Mouse (Mus musculus) kidney, embryonic 14.5 days (tissue): ENCODE results near the gene Olfr1122. TPM values are rescaled to one million over a fixed set of nuclear protein-coding genes. Genes with fewer than 3 reads are reported as not detected.
"Not testable (repeated sequence)": the region's sequence is repeated elsewhere in the genome, so short reads cannot be mapped to it uniquely, and the experiment has no call there.

Source experiments
- ATAC-seq: fragments of 200-750 bp; cut with Nextera tagmentation; 2 replicates; pipeline ENCODE4 v1.8.0; 2017; ENCODE audit warnings: moderate number of reproducible peaks, mild to moderate bottlenecking, moderate TSS enrichment, moderate library complexity; ENCODE audit not compliant: low FRiP score, low TSS enrichment
- H3K27ac ChIP-seq: fragments of 300-500 bp; sonication (generic); 2 replicates; pipeline ENCODE4 v1.5.1; 2014; ENCODE audit warnings: low read depth, mild to moderate bottlenecking, low read length, moderate library complexity, mixed read lengths
- H3K27me3 ChIP-seq: fragments of 300-500 bp; sonication (generic); 2 replicates; pipeline ENCODE4 v1.6.1; 2014; ENCODE audit warnings: mild to moderate bottlenecking, low read length; ENCODE audit not compliant: control insufficient read depth, insufficient read depth
- H3K36me3 ChIP-seq: fragments of 300-500 bp; sonication (generic); 2 replicates; pipeline ENCODE4 v1.6.1; 2014; ENCODE audit warnings: low read length, mixed read lengths; ENCODE audit not compliant: control insufficient read depth, insufficient read depth
- H3K4me1 ChIP-seq: fragments of 300-500 bp; sonication (generic); 2 replicates; pipeline ENCODE4 v1.6.1; 2014; ENCODE audit warnings: low read length, mixed read lengths; ENCODE audit not compliant: control insufficient read depth, insufficient read depth
- H3K4me2 ChIP-seq: fragments of 300-500 bp; sonication (generic); replicated peaks from 2 replicates; pipeline ENCODE4 v1.6.1; 2014; ENCODE audit warnings: low read depth, mild to moderate bottlenecking, low read length
- H3K4me3 ChIP-seq: fragments of 300-500 bp; sonication (generic); 2 replicates; pipeline ENCODE4 v1.5.1; 2014; ENCODE audit warnings: mild to moderate bottlenecking, low read length
- H3K9ac ChIP-seq: fragments of 300-500 bp; sonication (generic); 2 replicates; pipeline ENCODE4 v1.6.1; 2014; ENCODE audit warnings: low read depth, mild to moderate bottlenecking, low read length, moderate library complexity
- H3K9me3 ChIP-seq: fragments of 300-500 bp; sonication (generic); 2 replicates; pipeline ENCODE4 v1.6.1; 2016; ENCODE audit warnings: low read length; ENCODE audit not compliant: control insufficient read depth
- WGBS: fragments of 180-500 bp; shearing (Covaris S2); extraction: QIAGEN DNeasy Blood & Tissue Kit; methylation state at CpG from one replicate; pipeline ENCODE4 v1.1.7; 2014; 5-methylcytosine and 5-hydroxymethylcytosine counted together
- polyA plus RNA-seq: library from polyadenylated mRNA; unstranded; fragments of >200 nt; fragmentation: Nextera tagmentation; extraction: Ambion mirVana; gene quantifications from 2 replicates; pipeline ENCODE4 v1.2.1, GENCODE M21; 2014

The Olfr1122 gene
- polyA plus RNA-seq = not detected in 2 replicates

DNA sequence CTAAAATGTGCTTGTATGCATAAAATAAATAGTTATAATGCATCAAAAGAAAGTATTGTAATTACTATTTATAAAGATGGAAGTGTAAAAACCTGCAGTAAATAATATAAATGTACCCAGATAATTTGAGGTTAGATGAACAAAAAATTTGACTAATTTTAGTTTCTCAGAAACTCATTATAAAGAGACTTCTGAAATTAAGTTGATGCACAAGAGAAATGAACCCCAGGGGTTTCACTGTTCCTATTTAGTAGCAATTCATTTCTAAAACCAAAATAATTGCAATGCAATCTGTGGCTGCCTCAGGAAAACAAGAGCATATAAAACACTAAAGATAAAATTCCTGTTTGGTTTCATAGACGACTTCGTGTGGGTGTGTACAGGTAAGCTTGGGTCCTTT is at the start of gene Olfr1122:
Gene Olfr1122 (plus strand): TSS at position 301 of the 400 bp plus-strand sequence.
- H3K4me2 ChIP-seq = no peak within 1 kb of the TSS
- no peak for ATAC-seq
- no peak within 1 kb of the TSS for H3K27ac ChIP-seq
- H3K9me3 ChIP-seq = no peaks in the 10 kb centered on the region
- H3K4me1 ChIP-seq = no peaks in the 10 kb centered on the region
- no peaks in the 10 kb centered on the region for H3K27me3 ChIP-seq
- H3K9ac ChIP-seq = no peak within 1 kb of the TSS
- H3K36me3 ChIP-seq = no peaks in the 10 kb centered on the region
- H3K4me3 ChIP-seq = no peak within 1 kb of the TSS
- 87% methylated on average over 2 of the region's 2 CpGs for WGBS

DNA sequence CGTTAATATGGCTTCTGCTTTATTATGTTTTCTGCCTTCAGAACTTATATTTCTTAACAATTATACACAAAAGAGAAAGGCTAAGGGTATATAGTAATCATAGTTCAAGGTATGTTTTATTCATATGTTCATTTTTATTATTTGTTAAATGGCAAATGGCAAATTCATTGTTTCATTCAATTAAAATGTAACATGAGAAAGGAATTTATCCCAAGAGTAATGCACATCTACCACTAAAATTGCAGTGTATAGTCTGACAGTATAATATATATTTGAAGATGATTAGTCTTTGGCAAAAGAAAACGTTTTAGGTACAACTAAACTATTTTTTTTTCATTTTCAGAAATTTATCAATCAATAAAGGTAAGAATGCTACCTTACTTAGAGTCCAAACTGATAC is 31.1 kb upstream of the Olfr1122 start, which contains the start of gene Olfr1120:
Gene Olfr1120 (plus strand): TSS at position 301 of the 400 bp plus-strand sequence.
- WGBS = 59% methylated on average over 2 of the region's 2 CpGs

DNA sequence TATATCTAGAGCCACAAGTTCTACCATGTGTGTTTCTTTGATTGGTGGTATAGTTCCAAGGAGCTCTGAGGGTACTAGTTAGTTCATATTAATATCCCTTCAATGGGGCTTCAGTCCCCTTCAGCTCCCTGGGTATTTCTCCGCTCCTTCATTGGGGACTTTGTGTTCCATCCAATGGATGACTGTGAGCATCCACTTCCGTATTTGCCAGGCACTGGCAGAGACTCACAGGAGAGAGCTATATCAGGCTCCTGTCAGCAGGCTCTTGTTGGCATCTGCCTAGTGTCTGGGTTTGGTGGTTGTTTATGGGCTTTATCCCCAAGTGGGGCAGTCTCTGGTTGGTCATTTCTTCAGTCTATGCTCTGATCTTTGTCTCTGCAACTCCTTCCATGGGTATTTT is 25.5 kb upstream of the Olfr1122 start:
- H3K9me3 ChIP-seq, H3K4me3 ChIP-seq, H3K27ac ChIP-seq, H3K9ac ChIP-seq, H3K4me1 ChIP-seq, H3K4me2 ChIP-seq, H3K27me3 ChIP-seq, H3K36me3 ChIP-seq, ATAC-seq: not testable (repeated sequence)
- WGBS = 85% methylated on average over 2 of the region's 2 CpGs

More for the DNA sequence above, 31.1 kb upstream of the Olfr1122 start, which contains the start of gene Olfr1120:
- H3K4me1 ChIP-seq = no peaks in the 10 kb centered on the region
- no peak within 1 kb of the TSS for H3K4me3 ChIP-seq
- H3K9ac ChIP-seq = no peak within 1 kb of the TSS
- H3K4me2 ChIP-seq = no peak within 1 kb of the TSS
- no peak for ATAC-seq
- no peaks in the 10 kb centered on the region for H3K27me3 ChIP-seq
- no peak within 1 kb of the TSS for H3K27ac ChIP-seq
- H3K36me3 ChIP-seq = no peaks in the 10 kb centered on the region
- H3K9me3 ChIP-seq = no peaks in the 10 kb centered on the region

DNA sequence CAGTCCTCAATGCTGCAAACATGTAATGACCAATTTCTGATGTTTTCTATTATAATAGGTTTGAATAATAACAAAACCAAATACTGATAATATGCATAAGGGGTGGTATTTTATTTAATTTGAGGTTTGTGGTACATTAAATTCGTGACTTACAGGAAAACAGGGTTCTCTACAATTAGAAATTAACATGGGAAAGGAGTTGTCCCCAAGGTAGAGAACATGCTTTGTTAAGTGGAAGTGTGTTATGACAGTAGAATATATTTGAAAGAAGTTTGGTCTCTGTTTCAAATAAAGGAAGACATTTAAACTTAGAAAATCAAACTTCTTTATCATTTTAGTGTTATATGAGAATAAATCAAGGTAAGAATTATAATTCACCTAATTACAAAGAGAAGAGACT is 16.1 kb upstream of the Olfr1122 start, which contains the start of gene Olfr1121:
Gene Olfr1121 (plus strand): TSS at position 301 of the 400 bp plus-strand sequence.
- Histone ChIP-seq H3K4me3 (no peak within 1 kb of the TSS), H3K27me3 (no peaks in the 10 kb centered on the region), H3K9ac (no peak within 1 kb of the TSS), H3K4me1 (no peaks in the 10 kb centered on the region), H3K4me2 (no peak within 1 kb of the TSS), H3K9me3 (no peaks in the 10 kb centered on the region), H3K27ac (no peak within 1 kb of the TSS), H3K36me3 (no peaks in the 10 kb centered on the region)
- ATAC-seq = no peak
- WGBS = 37% methylated on average over 1 of the region's 1 CpGs

GRCm38 (mm10) chr2:87371726-87372125 is 13.9 kb upstream of the Olfr1122 start:
- Histone ChIP-seq H3K36me3 (no peaks in the 10 kb centered on the region), H3K27ac (no peak overlapping the region), H3K9me3 (no peaks in the 10 kb centered on the region), H3K9ac (no peak overlapping the region), H3K4me1 (no peaks in the 10 kb centered on the region), H3K4me2 (no peak overlapping the region), H3K4me3 (no peak overlapping the region), H3K27me3 (no peaks in the 10 kb centered on the region)
- ATAC-seq = no peak
- 97% methylated on average over 4 of the region's 4 CpGs for WGBS

DNA sequence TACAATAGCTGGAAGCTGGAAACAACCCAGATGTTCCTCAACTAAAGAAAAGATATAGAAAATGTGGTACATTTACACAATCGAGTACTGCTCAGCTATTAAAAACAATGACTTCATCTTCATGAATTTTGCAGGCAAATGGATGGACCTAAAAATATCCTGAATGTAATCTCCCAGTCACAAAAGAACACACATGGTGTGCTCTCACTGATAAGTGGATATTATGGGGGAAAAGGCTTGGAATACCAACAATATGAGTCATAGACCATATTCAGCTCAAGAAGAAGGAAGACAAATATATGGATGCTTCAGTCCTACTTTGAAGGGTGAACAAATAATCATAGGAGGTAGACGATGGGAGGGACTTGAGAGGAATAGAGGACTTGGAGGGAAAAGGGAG is 1.7 kb upstream of the Olfr1122 start:
- Histone ChIP-seq H3K4me3 (no peak overlapping the region), H3K9me3 (no peaks in the 10 kb centered on the region), H3K36me3 (no peaks in the 10 kb centered on the region), H3K9ac (no peak overlapping the region), H3K4me1 (no peaks in the 10 kb centered on the region), H3K27me3 (no peaks in the 10 kb centered on the region), H3K27ac (no peak overlapping the region), H3K4me2 (no peak overlapping the region)
- WGBS = 80% methylated on average over 2 of the region's 2 CpGs
- ATAC-seq = no peak

DNA sequence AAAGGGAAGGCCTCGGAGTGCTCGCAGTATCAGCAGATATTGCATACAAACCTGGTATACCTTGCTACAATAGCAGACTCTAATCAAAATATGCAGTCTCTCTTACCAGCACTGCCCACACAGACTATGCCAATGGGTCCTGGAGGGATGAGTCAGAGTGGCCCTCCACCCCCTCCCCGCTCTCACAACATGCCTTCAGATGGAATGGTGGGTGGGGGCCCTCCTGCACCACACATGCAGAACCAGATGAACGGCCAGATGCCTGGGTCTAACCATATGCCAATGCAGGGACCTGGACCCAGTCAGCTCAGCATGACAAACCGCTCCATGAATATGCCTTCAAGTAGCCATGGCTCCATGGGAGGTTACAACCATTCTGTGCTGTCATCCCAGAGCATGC is 8.0 kb downstream of the Olfr1122 start:
- not testable (repeated sequence) for H3K27ac ChIP-seq, H3K9me3 ChIP-seq, H3K4me2 ChIP-seq, H3K4me3 ChIP-seq, H3K36me3 ChIP-seq, H3K4me1 ChIP-seq, H3K27me3 ChIP-seq, H3K9ac ChIP-seq
- 0 out of 2 replicates have a peak, but pooled peaks have one; percentile 28 for ATAC-seq
- WGBS = 91% methylated on average over 5 of the region's 5 CpGs

DNA sequence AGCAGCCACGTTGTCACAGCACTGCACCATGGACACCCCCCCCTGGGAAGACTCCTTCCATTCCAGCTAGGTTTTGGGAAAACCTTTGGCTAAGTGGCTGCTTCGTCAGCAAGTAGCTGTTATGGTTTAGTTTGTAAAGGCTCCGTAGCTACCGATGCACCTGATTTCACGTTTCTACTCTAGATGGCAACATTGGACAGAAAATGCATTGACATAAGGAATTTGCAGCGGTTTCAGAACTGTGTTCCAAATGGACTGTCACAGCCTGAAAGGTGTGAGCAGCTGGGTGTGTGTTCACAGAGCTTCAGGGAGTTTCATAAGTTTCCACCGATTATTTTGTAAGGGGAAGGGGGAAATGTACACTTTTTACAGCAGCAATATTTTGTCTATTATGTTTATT is 9.0 kb downstream of the Olfr1122 start:
- not testable (repeated sequence) for H3K9me3 ChIP-seq, ATAC-seq, H3K36me3 ChIP-seq, H3K27me3 ChIP-seq, H3K27ac ChIP-seq, H3K4me3 ChIP-seq, H3K9ac ChIP-seq, H3K4me1 ChIP-seq, H3K4me2 ChIP-seq
- WGBS = 83% methylated on average over 7 of the region's 7 CpGs

- no peak for ATAC-seq
- H3K4me2 ChIP-seq = no peak within 1 kb of the TSS
- H3K9me3 ChIP-seq = no peaks in the 10 kb centered on the region
- H3K27me3 ChIP-seq = no peaks in the 10 kb centered on the region
- H3K36me3 ChIP-seq = no peaks in the 10 kb centered on the region
- no peak within 1 kb of the TSS for H3K27ac ChIP-seq
- H3K4me1 ChIP-seq = no peaks in the 10 kb centered on the region
- no peak within 1 kb of the TSS for H3K9ac ChIP-seq
- no peak within 1 kb of the TSS for H3K4me3 ChIP-seq
- WGBS = 80% methylated on average over 1 of the region's 1 CpGs
These were observed 30.7 kb downstream of the Olfr1122 start, which contains the start of gene Olfr1123 for GRCm38 (mm10) chr2:87416335-87416734. Olfr1123 (plus strand) TSS chr2:87416635.
